Mouse (Mus musculus) retina, adult 2 months (tissue): ENCODE results near the gene Epb41l2.

Experiments
- DNase-seq: peaks from one replicate; pipeline ENCODE4 v3.0.0-alpha.2; 2012; ENCODE audit warnings: low read depth, low spot score

Epb41l2 gene

GRCm38 (mm10) chr10:25499323-25500071 lies 139.9 kb downstream of the Epb41l2 start:
- no peak for DNase-seq

- no peak for DNase-seq
Observed at GRCm38 (mm10) chr10:25503250-25503649, 143.7 kb downstream of the Epb41l2 start.

GRCm38 (mm10) chr10:25513821-25514220 lies 154.2 kb downstream of the Epb41l2 start:
- DNase-seq, result no peak

GRCm38 (mm10) chr10:25519954-25520353 lies 160.4 kb downstream of the Epb41l2 start:
- no peak for DNase-seq

GRCm38 (mm10) chr10:25520428-25520827 lies 160.8 kb downstream of the Epb41l2 start:
- no peak for DNase-seq

GRCm38 (mm10) chr10:25523727-25524126 lies 164.1 kb downstream of the Epb41l2 start:
- no peak for DNase-seq

- DNase-seq, result no peak
Observed at GRCm38 (mm10) chr10:25526156-25526555, 166.6 kb downstream of the Epb41l2 start.

GRCm38 (mm10) chr10:25526622-25527021 lies 167.0 kb downstream of the Epb41l2 start:
- no peak for DNase-seq

GRCm38 (mm10) chr10:25527126-25527525 lies 167.5 kb downstream of the Epb41l2 start:
- DNase-seq, result no peak

GRCm38 (mm10) chr10:25531335-25531734 lies 171.7 kb downstream of the Epb41l2 start:
- no peak for DNase-seq

GRCm38 (mm10) chr10:25533105-25533504 lies 173.5 kb downstream of the Epb41l2 start:
- no peak for DNase-seq

- no peak for DNase-seq
Observed at GRCm38 (mm10) chr10:25533513-25534246, 174.1 kb downstream of the Epb41l2 start.

GRCm38 (mm10) chr10:25534467-25534866 lies 174.9 kb downstream of the Epb41l2 start:
- DNase-seq, result no peak

GRCm38 (mm10) chr10:25535891-25536331 lies 176.3 kb downstream of the Epb41l2 start, which contains the start of gene Smlr1:
TSS of gene Smlr1 (minus strand) at chr10:25536267.
- DNase-seq, result no peak

GRCm38 (mm10) chr10:25536621-25537020 lies 177.0 kb downstream of the Epb41l2 start:
- DNase-seq, result no peak

- no peak for DNase-seq
Observed at GRCm38 (mm10) chr10:25538738-25539137, 179.1 kb downstream of the Epb41l2 start.

- DNase-seq, result no peak
Observed at GRCm38 (mm10) chr10:25539146-25539770, 179.7 kb downstream of the Epb41l2 start.

- no peak for DNase-seq
Observed at GRCm38 (mm10) chr10:25539771-25540168, 180.2 kb downstream of the Epb41l2 start.

GRCm38 (mm10) chr10:25541097-25541496 lies 181.5 kb downstream of the Epb41l2 start:
- DNase-seq, result no peak

GRCm38 (mm10) chr10:25552936-25553335 lies 193.3 kb downstream of the Epb41l2 start:
- no peak for DNase-seq

GRCm38 (mm10) chr10:25571319-25572240 lies 212.0 kb downstream of the Epb41l2 start:
- DNase-seq, result no peak
